Mouse (Mus musculus) sigmoid colon, adult 10 weeks (tissue): Measurements from ENCODE around the gene Gm10128. TPM values are rescaled to one million over a fixed set of nuclear protein-coding genes. Genes with fewer than 3 reads are reported as not detected.

Experiments used
- polyA plus RNA-seq: library from polyadenylated mRNA; stranded (reverse); fragments of 350-450 nt; fragmentation: Illumina TruSeq; extraction: RNeasy Lipid Tissue Mini Kit (QIAGEN cat#74804); gene quantifications from one replicate; pipeline ENCODE4 v1.2.3, GENCODE M21; 2014; ENCODE audit warnings: low read depth, low replicate concordance

Gene Gm10128
- not detected for polyA plus RNA-seq

DNA sequence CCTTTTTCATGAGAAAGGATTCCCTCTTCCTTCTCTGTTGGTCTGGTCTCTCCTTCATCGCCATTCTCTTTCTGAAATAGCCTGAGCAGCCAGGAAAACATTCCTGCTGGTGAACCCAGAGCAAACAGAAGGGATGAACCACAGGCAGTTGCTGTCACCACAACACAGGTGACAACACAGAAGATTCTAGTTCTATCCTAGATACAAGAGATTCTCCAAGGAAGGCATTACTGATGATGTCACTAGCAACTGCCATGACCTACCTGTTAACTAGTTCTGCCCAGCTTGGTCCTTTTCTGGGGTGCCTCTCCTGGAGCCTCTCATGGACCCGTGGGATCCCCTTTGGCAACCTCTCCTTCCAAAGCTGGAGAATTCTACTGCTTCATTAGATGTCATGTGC is at the start of gene Gm10128:
Gene Gm10128, minus strand, starts transcription at position 101 of the 400 bp plus-strand sequence.

DNA sequence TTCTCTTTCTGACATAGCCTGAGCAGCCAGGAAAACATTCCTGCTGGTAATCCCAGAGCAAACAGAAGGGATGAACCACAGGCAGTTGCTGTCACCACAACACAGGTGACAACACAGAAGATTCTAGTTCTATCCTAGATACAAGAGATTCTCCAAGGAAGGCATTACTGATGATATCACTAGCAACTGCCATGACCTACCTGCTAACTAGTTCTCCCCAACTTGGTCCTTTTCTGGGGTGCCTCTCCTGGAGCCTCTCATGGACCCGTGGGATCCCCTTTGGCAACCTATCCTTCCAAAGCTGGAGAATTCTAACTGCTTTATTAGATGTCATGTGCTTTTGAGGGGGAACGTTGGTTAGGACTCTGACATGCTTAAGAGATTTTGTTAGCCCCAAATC is 48.3 kb downstream of the Gm10128 start, which contains the start of gene Gm10338:
Gene Gm10338, minus strand, starts transcription at position 101 of the 400 bp plus-strand sequence.

Other genes with a start within 250 kb of the Gm10128 start
- gene Gm3755, start 193.1 kb downstream of the Gm10128 start, polyA plus RNA-seq = not detected
- gene Gm3752, start 160.2 kb downstream of the Gm10128 start, polyA plus RNA-seq = 0.60 TPM
- 0.32 TPM for gene Gm3558, start 75.4 kb downstream of the Gm10128 start, polyA plus RNA-seq
- gene Gm10338, start 48.4 kb downstream of the Gm10128 start, polyA plus RNA-seq = not detected
- not detected for gene Gm26661, start 147.6 kb upstream of the Gm10128 start, polyA plus RNA-seq
- 12.6 TPM for gene Flnb, start 174.0 kb upstream of the Gm10128 start, polyA plus RNA-seq